Mouse (Mus musculus): ENCODE measurements at regions not wholly inside any gene's neighbourhood (a gene's known extent, or its start where the extent isn't known, plus 50 kb on each side); places are given as distances from the start of the nearest gene placed in this dataset.

DNA sequence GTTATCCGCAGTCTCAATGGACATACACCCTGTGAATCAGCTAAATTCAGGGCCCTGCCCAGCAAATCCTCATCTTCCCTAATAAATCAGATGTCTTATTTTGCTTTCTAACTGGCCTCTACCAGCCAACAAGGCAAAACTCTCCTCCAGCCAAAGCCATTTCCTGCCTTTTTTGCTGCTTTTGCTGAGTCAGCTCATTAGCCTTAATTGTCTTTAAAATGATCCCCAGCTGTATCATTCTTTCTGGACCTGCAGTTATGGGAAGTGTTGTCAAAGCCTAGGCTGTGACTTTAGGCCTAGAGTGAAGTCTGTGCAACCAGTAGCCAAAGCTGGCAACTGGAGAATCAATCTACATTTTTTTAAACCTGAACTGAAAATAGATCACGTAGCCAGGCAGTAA lies 81.4 kb downstream of the Mtpn start:
- TF ChIP-seq CTCF (IDR thresholded peaks at IDR 0.05), result no peak
- DNase-seq, result no peak
- intact Hi-C loops (cut with DNase I), result no loop called here

GRCm38 (mm10) chr6:35445007-35445406 lies 94.7 kb downstream of the Mtpn start:
- Histone ChIP-seq H3K4me3 (no peak overlapping the region), H3K27ac (no peak overlapping the region)
- no peak for DNase-seq
- intact Hi-C loops (cut with DNase I), result no loop called here
- no peak for TF ChIP-seq CTCF (IDR thresholded peaks at IDR 0.05)

More for the DNA sequence above, 81.4 kb downstream of the Mtpn start:
- H3K27ac ChIP-seq, result no peak overlapping the region
- no peak overlapping the region for H3K4me3 ChIP-seq

DNA sequence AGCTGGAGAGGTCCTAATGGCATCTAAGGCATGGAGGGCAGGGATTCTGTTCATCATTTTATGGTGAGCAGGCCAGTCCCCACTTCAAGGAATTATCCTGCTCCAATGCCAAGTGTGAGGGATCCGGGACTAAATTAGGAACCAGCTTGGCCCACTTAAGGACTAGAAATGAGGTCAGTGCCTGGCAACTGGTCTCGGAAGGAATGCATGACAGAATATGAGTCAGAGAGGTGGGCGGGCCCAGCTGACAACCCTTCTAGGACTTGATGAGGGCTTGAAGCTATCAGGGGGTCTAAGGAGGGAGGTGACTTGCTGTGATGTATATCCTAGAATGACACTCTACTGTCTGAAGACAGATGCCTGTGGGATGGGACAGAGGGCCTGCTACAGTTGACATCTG lies 100.4 kb upstream of the Fam180a start:
- DNase-seq, result peak; percentile 66
- H3K27ac ChIP-seq, result peak overlapping the region; percentile 68; the same call in 1 of the 2 replicates
- intact Hi-C loops (cut with DNase I), result no loop called here

GRCm38 (mm10) chr6:35424521-35424920 lies 98.6 kb upstream of the Fam180a start:
- TF ChIP-seq CTCF (IDR thresholded peaks at IDR 0.05), result no peak
- H3K27ac ChIP-seq, result no peak overlapping the region
- intact Hi-C loops (cut with DNase I), result no loop called here
- H3K4me3 ChIP-seq, result no peak overlapping the region
- no peak for DNase-seq

More for the DNA sequence above, 100.4 kb upstream of the Fam180a start:
- no peak overlapping the region for H3K4me3 ChIP-seq
- TF ChIP-seq CTCF (IDR thresholded peaks at IDR 0.05), result no peak

- intact Hi-C loops (cut with DNase I), result no loop called here
- Histone ChIP-seq H3K27ac (no peak overlapping the region), H3K4me3 (no peak overlapping the region)
- no peak for TF ChIP-seq CTCF (IDR thresholded peaks at IDR 0.05)
- no peak for DNase-seq
These were observed 95.0 kb upstream of the Fam180a start for GRCm38 (mm10) chr6:35420924-35421323.

DNA sequence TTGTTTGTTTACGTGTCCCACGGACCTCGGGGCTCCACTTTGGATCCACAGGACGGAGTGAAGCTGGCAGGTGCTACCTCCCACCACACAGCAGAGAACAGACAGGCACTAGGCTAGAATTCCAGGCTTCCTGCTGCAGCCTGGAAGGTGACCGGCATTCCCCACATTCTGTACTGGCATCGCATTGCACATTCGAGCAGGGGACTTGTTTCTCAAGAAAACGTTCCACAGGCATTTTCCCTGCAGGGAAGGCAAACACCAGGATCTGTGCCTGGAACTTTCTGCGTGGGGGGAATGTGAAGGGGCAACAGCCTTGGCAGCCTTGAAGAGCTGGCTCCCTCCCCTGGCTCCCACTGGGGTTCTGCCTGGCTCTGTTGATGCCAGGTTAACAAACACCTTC lies 79.1 kb upstream of the Fam180a start:
- TF ChIP-seq CTCF (IDR thresholded peaks at IDR 0.05), result no peak
- Histone ChIP-seq H3K4me3 (no peak overlapping the region), H3K27ac (no peak overlapping the region)
- peak; percentile 20 for DNase-seq
- intact Hi-C loops (cut with DNase I), result no loop called here

DNA sequence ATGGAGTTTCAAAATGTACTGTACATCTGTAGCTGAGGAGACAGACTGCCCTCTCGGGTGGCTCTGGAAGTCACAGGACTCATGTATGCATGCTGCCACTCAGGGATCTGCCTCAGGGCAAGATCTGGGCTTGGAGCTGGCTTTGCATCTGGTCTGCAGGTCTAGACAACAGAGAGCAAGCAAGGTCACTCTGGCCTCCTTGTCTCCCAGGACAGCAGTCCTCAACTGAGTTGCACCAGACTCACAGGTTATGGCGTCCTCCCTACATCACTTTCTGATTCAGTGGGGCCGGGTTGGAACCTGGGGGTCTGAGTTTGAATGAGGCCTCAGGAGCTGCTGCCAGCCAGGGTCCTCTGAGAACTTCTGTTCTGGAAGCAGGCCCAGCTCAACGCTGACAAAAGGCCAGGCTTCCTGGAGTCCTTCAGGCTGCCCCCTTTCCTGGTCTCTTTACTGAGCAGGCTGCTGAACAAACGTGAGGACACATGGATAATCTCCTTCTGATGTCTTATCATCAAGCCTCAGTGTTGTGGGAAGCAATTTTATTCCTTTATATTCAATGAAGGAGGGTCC lies 77.5 kb upstream of the Fam180a start:
- no peak for TF ChIP-seq CTCF (IDR thresholded peaks at IDR 0.05)
- DNase-seq, result no peak
- intact Hi-C loops (cut with DNase I), result no loop called here
- H3K27ac ChIP-seq, result no peak overlapping the region
- no peak overlapping the region for H3K4me3 ChIP-seq

GRCm38 (mm10) chr6:35395726-35396125 lies 69.8 kb upstream of the Fam180a start:
- Histone ChIP-seq H3K4me3 (no peak overlapping the region), H3K27ac (no peak overlapping the region)
- DNase-seq, result no peak
- no peak for TF ChIP-seq CTCF (IDR thresholded peaks at IDR 0.05)
- intact Hi-C loops (cut with DNase I), result no loop called here

- intact Hi-C loops (cut with DNase I), result loop anchor here (10.0 kb wide), 1 partner anchor 176 kb away; no protein-coding TSS in a partner anchor
- no peak overlapping the region for H3K4me3 ChIP-seq
- no peak overlapping the region for H3K27ac ChIP-seq
- no peak for TF ChIP-seq CTCF (IDR thresholded peaks at IDR 0.05)
- no peak for DNase-seq
These were observed 62.9 kb upstream of the Fam180a start for GRCm38 (mm10) chr6:35388827-35389226.

DNA sequence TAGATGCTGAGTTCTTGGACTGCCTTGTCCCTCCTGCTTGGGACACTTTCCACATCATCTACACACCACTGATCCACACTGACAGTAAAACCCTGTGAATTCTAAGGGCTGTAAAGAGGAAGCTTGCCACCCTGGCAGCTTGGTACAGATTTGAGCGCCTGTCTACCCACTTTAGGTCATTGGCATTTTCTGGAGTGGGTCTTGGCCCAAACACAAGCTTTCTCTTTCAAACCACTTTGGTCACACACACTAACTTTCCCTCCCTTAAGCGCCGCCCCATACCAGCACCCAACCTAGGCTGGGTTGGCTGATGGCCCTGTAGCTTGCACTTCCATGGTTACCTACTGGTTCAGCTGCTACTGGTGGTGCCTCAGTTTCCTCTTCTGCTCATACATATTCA lies 55.6 kb upstream of the Fam180a start:
- Histone ChIP-seq H3K27ac (no peak overlapping the region), H3K4me3 (no peak overlapping the region)
- intact Hi-C loops (cut with DNase I), result loop anchor here (10.0 kb wide), 1 partner anchor 183 kb away; no protein-coding TSS in a partner anchor
- DNase-seq, result no peak
- TF ChIP-seq CTCF (IDR thresholded peaks at IDR 0.05), result no peak

- Histone ChIP-seq H3K27ac (no peak overlapping the region; the same call in 1 of the 2 replicates), H3K4me3 (peak overlapping the region; percentile 58)
- peak; percentile 86 for TF ChIP-seq CTCF (IDR thresholded peaks at IDR 0.05)
- intact Hi-C loops (cut with DNase I), result loop anchor here (10.0 kb wide), 1 partner anchor 184 kb away; no protein-coding TSS in a partner anchor
- peak; percentile 28 for DNase-seq
These were observed 55.0 kb upstream of the Fam180a start for GRCm38 (mm10) chr6:35380721-35381466.

GRCm38 (mm10) chr6:35379890-35380289 lies 53.9 kb upstream of the Fam180a start:
- peak overlapping the region; percentile 35 for H3K27ac ChIP-seq
- peak; percentile 86 for DNase-seq
- intact Hi-C loops (cut with DNase I), result loop anchor here (10.0 kb wide), 2 partner anchors 125 to 185 kb away; no protein-coding TSS in a partner anchor
- peak; percentile 100; the same call in 1 of the 2 replicates for TF ChIP-seq CTCF (IDR thresholded peaks at IDR 0.05)
- peak overlapping the region; percentile 57 for H3K4me3 ChIP-seq

DNA sequence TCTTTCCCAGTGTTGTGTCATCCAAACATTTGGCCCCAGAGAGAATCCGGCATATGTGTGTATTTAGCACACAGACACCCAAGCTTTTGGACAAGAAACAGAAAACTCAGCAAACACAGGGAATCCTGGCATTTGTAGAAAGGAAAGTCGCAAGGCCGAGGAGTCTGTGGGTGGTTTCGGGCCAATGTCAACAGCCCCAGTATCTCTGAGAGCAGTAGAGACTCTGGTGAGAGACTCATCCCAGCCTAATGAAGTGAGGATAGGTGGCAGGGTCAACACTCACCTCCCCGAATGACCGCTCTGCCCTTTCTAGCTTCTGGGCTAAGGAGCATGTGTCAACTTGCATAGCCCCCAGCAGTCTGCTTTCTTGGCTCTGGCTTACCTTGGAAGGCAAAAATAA lies 52.9 kb upstream of the Fam180a start:
- no peak for DNase-seq
- H3K27ac ChIP-seq, result peak overlapping the region; percentile 24; the same call in 1 of the 2 replicates
- H3K4me3 ChIP-seq, result no peak overlapping the region
- intact Hi-C loops (cut with DNase I), result loop anchor here (10.0 kb wide), 1 partner anchor 124 kb away; no protein-coding TSS in a partner anchor
- no peak for TF ChIP-seq CTCF (IDR thresholded peaks at IDR 0.05)
